ENCODE assay signal across 17 mouse cellular contexts in genomic region chr6:92425901-92426300, GRCm38 (mm10).
DNase-seq lines count a peak whose midpoint lies in the region; TF ChIP-seq lines count a peak whose summit lies in the region.
"Had no signal": no experiment of that assay in that cellular context is flagged by ENCODE, and none has a peak within 500 bp of the region (broad histone marks: within the 10 kb centered on the region; RNA-seq: fewer than 3 reads in every experiment).

No protein-coding gene starts in this region.

- H3K27me3 ChIP-seq in heart, adult 2 months (ENCODE audit: control insufficient read depth, insufficient read depth, low read length), result no peaks in the 10 kb centered on the region
- H3K27me3 ChIP-seq: forebrain, embryonic 13.5 days; heart, embryonic 13.5 days; intestine, embryonic 15.5 days had no signal

- no peak for TF ChIP-seq CTCF in heart, adult 2 months (IDR thresholded peaks at IDR 0.05)
- TF ChIP-seq CTCF in layer of hippocampus, adult 2 months (conservative IDR thresholded peaks at IDR 0.05), result no peak
- TF ChIP-seq CTCF in olfactory bulb, adult 2 months (IDR thresholded peaks at IDR 0.05; ENCODE audit: insufficient read depth, low read depth, low read length), result no peak

- peak; percentile 61 for DNase-seq in heart, adult 11 months
- no peak for DNase-seq in heart, adult 2 months
- no peak for DNase-seq in layer of hippocampus, adult 2 months (ENCODE audit: low spot score in 2 of 2)
- DNase-seq in layer of hippocampus, postnatal 14 days (ENCODE audit: low spot score in 2 of 2), result no peak
- DNase-seq in brain, adult 2 months (ENCODE audit: low read depth, low spot score), result peak; percentile 55
- no peak for DNase-seq in adrenal gland, adult 18-20 months (ENCODE audit: low spot score in 2 of 2)
- DNase-seq: adrenal gland, postnatal 14 days; cerebellum, adult 18-20 months; cerebellum, adult 9-11 months; forebrain, postnatal 0 days; gastrocnemius, postnatal 25 days; heart, postnatal 36 days had no signal

- H3K79me2 ChIP-seq in heart, adult 2 months (replicated peaks; ENCODE audit: control insufficient read depth, insufficient read depth, low read length), result no peaks in the 10 kb centered on the region

- H3K4me1 ChIP-seq in heart, adult 2 months (ENCODE audit: control insufficient read depth, insufficient read depth, low read length), result peaks cover 7% of the 10 kb centered on the region
- peaks cover 19% of the 10 kb centered on the region for H3K4me1 ChIP-seq in olfactory bulb, adult 2 months (ENCODE audit: control insufficient read depth, insufficient read depth, low read length)
- H3K4me1 ChIP-seq: forebrain, embryonic 13.5 days; intestine, embryonic 15.5 days had no signal

- TF ChIP-seq POLR2A in heart, adult 2 months (IDR thresholded peaks at IDR 0.05; ENCODE audit: insufficient read depth, low read depth, low read length), result no peak
- no peak for TF ChIP-seq POLR2A in olfactory bulb, adult 2 months (IDR thresholded peaks at IDR 0.05; ENCODE audit: insufficient read depth, low read depth, low read length)

- no peak overlapping the region for H3K9ac ChIP-seq in heart, adult 2 months (ENCODE audit: low read depth, low read length)
- H3K9ac ChIP-seq: forebrain, embryonic 13.5 days; forebrain, postnatal 0 days; heart, embryonic 13.5 days; hindbrain, embryonic 14.5 days; intestine, embryonic 15.5 days had no signal

- H3K4me3 ChIP-seq in heart, adult 2 months, result no peak overlapping the region
- H3K4me3 ChIP-seq in layer of hippocampus, adult 2 months, result no peak overlapping the region
- no peak overlapping the region for H3K4me3 ChIP-seq in olfactory bulb, adult 2 months (ENCODE audit: insufficient read depth, low read depth, low read length)
- H3K4me3 ChIP-seq: forebrain, embryonic 13.5 days; heart, embryonic 13.5 days; intestine, embryonic 15.5 days had no signal

- no peak for TF ChIP-seq EP300 in heart, adult 2 months (IDR thresholded peaks at IDR 0.05; ENCODE audit: insufficient read depth, low read depth, low read length)

- H3K36me3 ChIP-seq in heart, adult 2 months (ENCODE audit: control insufficient read depth, insufficient read depth, low read length), result peaks cover 3% of the 10 kb centered on the region
- H3K36me3 ChIP-seq: intestine, embryonic 15.5 days had no signal

- WGBS in heart, adult 2 months, result 72% methylated on average over 8 of the region's 8 CpGs
- 48% methylated on average over 8 of the region's 8 CpGs for WGBS in olfactory bulb, adult 2 months

- H3K27ac ChIP-seq in heart, adult 2 months, result no peak overlapping the region
- peak overlapping the region; percentile 24 for H3K27ac ChIP-seq in layer of hippocampus, adult 2 months
- peak overlapping the region; percentile 67 for H3K27ac ChIP-seq in olfactory bulb, adult 2 months (ENCODE audit: insufficient read depth, low read depth, low read length)
- H3K27ac ChIP-seq: forebrain, embryonic 13.5 days; heart, embryonic 13.5 days; hindbrain, embryonic 14.5 days; intestine, embryonic 15.5 days had no signal

- intact Hi-C loops in heart, adult 2 months (cut with DNase I), result no loop called here

Comparison
In these comparisons a context has a peak if more than half of its experiments do, and no peak if none do; other contexts are left out.
1. DNase-seq: peak in heart, adult 11 months (single experiment) and brain, adult 2 months (single experiment); none in heart, adult 2 months (0 of 2), layer of hippocampus, adult 2 months (0 of 2), layer of hippocampus, postnatal 14 days (0 of 2) and adrenal gland, adult 18-20 months (0 of 2).